Mouse (Mus musculus) neural tube, embryonic 13.5 days (tissue): ENCODE results near the gene Pde4dip. TPM values are rescaled to one million over a fixed set of nuclear protein-coding genes. Genes with fewer than 3 reads are reported as not detected.

Source experiments
- ATAC-seq: fragments of 200-750 bp; cut with Nextera tagmentation; 2 replicates; pipeline ENCODE4 v1.8.0; 2017; ENCODE audit warnings: low read depth, mild to moderate bottlenecking, moderate TSS enrichment, moderate library complexity
- H3K27ac ChIP-seq: fragments of 300-500 bp; sonication (generic); replicated peaks from 2 replicates; pipeline ENCODE4 v1.5.1; 2015; ENCODE audit warnings: moderate library complexity, mild to moderate bottlenecking, inconsistent platforms
- H3K27me3 ChIP-seq: fragments of 300-500 bp; sonication (generic); 2 replicates; pipeline ENCODE4 v1.6.1; 2015; ENCODE audit warnings: mild to moderate bottlenecking, inconsistent platforms
- H3K36me3 ChIP-seq: fragments of 300-500 bp; sonication (generic); 2 replicates; pipeline ENCODE4 v1.6.1; 2015; ENCODE audit warnings: mild to moderate bottlenecking, inconsistent platforms
- H3K4me1 ChIP-seq: fragments of 300-500 bp; sonication (generic); replicated peaks from 2 replicates; pipeline ENCODE4 v1.6.1; 2015; ENCODE audit warnings: inconsistent platforms
- H3K4me2 ChIP-seq: fragments of 300-500 bp; sonication (generic); 2 replicates; pipeline ENCODE4 v1.6.1; 2015; ENCODE audit warnings: inconsistent platforms, mild to moderate bottlenecking, moderate library complexity
- H3K4me3 ChIP-seq: fragments of 300-500 bp; sonication (generic); 2 replicates; pipeline ENCODE4 v1.5.1; 2015; ENCODE audit warnings: mild to moderate bottlenecking, inconsistent platforms
- H3K9ac ChIP-seq: fragments of 300-500 bp; sonication (generic); 2 replicates; pipeline ENCODE4 v1.6.1; 2015; ENCODE audit warnings: moderate library complexity, mild to moderate bottlenecking, inconsistent platforms
- H3K9me3 ChIP-seq: fragments of 300-500 bp; sonication (generic); 2 replicates; pipeline ENCODE4 v1.6.1; 2016; ENCODE audit warnings: inconsistent platforms
- WGBS: fragments of 180-500 bp; shearing (Covaris S2); methylation state at CpG from one replicate; pipeline ENCODE4 v1.1.7; 2015; 5-methylcytosine and 5-hydroxymethylcytosine counted together
- polyA plus RNA-seq: library from polyadenylated mRNA; unstranded; fragments of >200 nt; fragmentation: Nextera tagmentation; extraction: Ambion mirVana; gene quantifications from 2 replicates; pipeline ENCODE4 v1.2.1, GENCODE M21; 2015

Pde4dip gene
- polyA plus RNA-seq, 1 experiment from 2014 or later, result 66.6 TPM

DNA sequence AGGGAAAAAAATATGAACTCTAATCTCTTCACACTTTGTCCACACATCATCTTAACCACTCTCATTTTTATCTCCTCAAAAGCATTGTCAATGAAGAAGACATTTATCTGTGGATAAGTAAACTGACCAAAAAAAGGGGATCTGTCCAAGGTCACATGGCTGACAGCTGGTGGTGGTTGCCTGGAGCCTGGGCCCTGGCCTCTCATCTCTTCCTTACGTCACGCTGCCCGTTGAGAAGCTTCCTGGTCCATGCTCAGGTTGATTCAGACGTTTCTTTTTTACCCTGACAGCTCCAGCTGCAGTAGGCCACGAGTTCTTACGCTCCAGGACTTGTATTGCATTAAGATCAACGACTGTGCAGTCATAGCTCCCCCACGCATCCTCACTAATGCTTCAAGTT, 222.4 kb downstream of the Pde4dip start:
- H3K27me3 ChIP-seq, result no peaks in the 10 kb centered on the region
- H3K36me3 ChIP-seq, result peaks cover 67% of the 10 kb centered on the region

DNA sequence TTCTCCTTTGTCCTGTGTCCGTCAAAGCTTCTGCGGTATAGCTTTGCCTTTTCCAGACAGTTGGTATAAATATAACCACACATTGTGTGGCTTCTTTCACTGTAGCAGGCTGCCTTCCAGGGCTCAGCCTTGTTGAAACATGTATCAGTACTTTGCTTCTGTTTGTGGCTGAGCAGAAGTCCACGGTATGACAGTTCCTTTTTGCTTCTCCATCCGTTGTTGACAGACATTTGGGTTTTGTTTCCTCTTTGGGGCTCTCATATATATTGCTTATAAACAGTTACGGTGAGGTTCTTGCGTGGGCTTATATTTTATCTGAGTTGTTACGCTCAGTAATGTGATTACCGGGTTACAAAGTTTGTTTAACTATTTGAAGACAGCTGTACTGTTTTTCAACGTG, 223.0 kb downstream of the Pde4dip start:
- no peaks in the 10 kb centered on the region for H3K9me3 ChIP-seq
- no peaks in the 10 kb centered on the region for H3K4me1 ChIP-seq
- WGBS, result 91% methylated on average over 9 of the region's 9 CpGs
- H3K36me3 ChIP-seq, result peaks cover 62% of the 10 kb centered on the region
- no peak for ATAC-seq
- H3K4me2 ChIP-seq, result no peak overlapping the region
- no peak overlapping the region for H3K27ac ChIP-seq
- H3K9ac ChIP-seq, result no peak overlapping the region
- H3K27me3 ChIP-seq, result no peaks in the 10 kb centered on the region
- no peak overlapping the region for H3K4me3 ChIP-seq

More for the DNA sequence above, 222.4 kb downstream of the Pde4dip start:
- no peak for ATAC-seq
- Histone ChIP-seq H3K4me2 (no peak overlapping the region), H3K4me1 (no peaks in the 10 kb centered on the region), H3K9ac (no peak overlapping the region), H3K9me3 (no peaks in the 10 kb centered on the region), H3K4me3 (no peak overlapping the region), H3K27ac (no peak overlapping the region)
- 87% methylated on average over 8 of the region's 8 CpGs for WGBS

DNA sequence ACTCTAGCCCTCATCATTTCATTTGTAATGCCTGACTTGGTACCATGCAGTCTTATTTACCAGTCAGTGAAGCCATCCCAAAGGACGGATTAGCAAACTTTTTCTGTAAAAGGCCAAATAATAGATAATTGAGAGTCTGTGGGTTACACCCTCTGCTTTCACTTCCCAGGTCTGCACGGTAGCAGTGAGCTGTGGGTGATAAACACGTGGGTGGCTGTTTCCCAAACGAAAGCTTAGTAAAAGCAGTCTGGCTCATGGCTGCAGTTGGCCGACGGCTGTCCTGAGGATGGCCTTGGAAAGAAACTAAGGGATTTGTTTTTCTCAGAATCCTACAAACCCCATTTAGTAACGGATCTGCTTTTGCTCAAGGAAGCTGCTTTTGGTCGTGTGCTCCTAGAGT, 227.3 kb downstream of the Pde4dip start:
- ATAC-seq, result no peak
- Histone ChIP-seq H3K4me3 (no peak overlapping the region), H3K27ac (no peak overlapping the region), H3K4me2 (no peak overlapping the region), H3K27me3 (no peaks in the 10 kb centered on the region), H3K4me1 (peaks cover 19% of the 10 kb centered on the region), H3K9me3 (no peaks in the 10 kb centered on the region), H3K9ac (no peak overlapping the region; the same call in 1 of the 2 replicates), H3K36me3 (peaks cover 28% of the 10 kb centered on the region)
- 78% methylated on average over 8 of the region's 8 CpGs for WGBS

DNA sequence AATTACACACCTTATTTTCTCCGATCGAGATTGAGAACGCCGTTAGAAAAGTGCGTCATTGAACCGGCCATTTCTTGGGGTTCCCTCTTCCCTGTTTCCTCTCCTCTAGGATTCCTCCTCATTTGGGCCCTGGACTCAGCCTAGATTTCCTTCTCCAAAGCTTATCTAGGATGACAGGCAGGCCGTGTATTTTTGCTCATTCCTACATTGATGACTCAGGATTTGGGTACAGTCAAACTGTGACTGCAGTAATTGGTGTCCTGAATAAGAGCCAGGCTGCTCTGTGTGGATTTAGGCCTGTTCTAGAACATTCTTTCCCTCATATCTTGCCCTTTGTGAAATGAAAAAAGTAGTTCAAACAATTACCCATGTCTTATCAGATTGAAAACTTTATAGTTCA, 228.8 kb downstream of the Pde4dip start:
- 47% methylated on average over 7 of the region's 7 CpGs for WGBS
- Histone ChIP-seq H3K9ac (peak overlapping the region; percentile 76; the same call in 1 of the 2 replicates), H3K27me3 (no peaks in the 10 kb centered on the region), H3K9me3 (no peaks in the 10 kb centered on the region), H3K4me3 (peak overlapping the region; percentile 81; the same call in 1 of the 2 replicates), H3K4me2 (peak overlapping the region; percentile 85), H3K36me3 (peaks cover 15% of the 10 kb centered on the region), H3K27ac (no peak overlapping the region), H3K4me1 (peaks cover 19% of the 10 kb centered on the region)
- no peak for ATAC-seq

DNA sequence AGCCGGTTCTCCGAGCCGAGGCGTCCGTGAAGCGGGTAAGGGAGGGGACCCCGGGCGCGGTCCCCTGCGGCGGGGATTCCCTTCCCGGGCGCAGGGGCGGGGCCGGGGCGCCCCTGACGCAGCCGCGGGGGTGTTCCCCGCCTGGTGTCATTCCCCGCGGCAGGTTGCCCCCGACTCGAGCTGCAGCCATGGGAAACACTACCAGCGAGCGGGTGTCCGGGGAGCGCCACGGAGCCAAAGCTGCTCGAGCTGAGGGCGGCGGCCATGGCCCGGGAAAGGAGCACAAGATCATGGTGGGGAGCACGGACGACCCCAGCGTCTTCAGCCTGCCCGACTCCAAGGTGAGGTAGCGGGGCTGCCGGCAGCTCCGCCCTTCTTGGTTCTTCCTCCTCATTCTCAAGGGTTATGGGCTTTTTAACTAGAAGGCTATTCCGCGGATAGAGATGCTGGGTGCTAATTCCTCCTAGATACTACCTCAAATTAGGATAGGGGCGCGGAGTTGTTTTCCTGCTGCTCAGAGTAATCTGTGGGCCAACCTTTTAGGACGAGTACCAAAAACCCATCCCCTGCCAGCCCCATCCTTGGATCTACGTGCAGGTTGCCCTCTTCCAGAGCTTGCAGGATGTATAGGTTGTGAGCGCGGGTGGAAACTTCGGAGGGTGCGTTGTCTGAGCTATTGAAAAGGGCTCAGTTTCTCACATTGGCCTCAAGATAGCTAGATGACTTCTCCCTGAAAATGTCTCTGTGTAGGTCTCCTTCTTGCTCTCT, 229.9 kb downstream of the Pde4dip start:
- H3K27me3 ChIP-seq, result no peaks in the 10 kb centered on the region
- ATAC-seq, result peak; percentile 78
- H3K9ac ChIP-seq, result peak overlapping the region; percentile 76
- H3K4me3 ChIP-seq, result peak overlapping the region; percentile 81
- H3K27ac ChIP-seq, result peak overlapping the region; percentile 77
- no peaks in the 10 kb centered on the region for H3K9me3 ChIP-seq
- H3K4me2 ChIP-seq, result peak overlapping the region; percentile 85
- peaks cover 4% of the 10 kb centered on the region; the same call in 1 of the 2 replicates for H3K36me3 ChIP-seq
- 1% methylated on average over 50 of the region's 50 CpGs for WGBS
- H3K4me1 ChIP-seq, result peaks cover 19% of the 10 kb centered on the region

DNA sequence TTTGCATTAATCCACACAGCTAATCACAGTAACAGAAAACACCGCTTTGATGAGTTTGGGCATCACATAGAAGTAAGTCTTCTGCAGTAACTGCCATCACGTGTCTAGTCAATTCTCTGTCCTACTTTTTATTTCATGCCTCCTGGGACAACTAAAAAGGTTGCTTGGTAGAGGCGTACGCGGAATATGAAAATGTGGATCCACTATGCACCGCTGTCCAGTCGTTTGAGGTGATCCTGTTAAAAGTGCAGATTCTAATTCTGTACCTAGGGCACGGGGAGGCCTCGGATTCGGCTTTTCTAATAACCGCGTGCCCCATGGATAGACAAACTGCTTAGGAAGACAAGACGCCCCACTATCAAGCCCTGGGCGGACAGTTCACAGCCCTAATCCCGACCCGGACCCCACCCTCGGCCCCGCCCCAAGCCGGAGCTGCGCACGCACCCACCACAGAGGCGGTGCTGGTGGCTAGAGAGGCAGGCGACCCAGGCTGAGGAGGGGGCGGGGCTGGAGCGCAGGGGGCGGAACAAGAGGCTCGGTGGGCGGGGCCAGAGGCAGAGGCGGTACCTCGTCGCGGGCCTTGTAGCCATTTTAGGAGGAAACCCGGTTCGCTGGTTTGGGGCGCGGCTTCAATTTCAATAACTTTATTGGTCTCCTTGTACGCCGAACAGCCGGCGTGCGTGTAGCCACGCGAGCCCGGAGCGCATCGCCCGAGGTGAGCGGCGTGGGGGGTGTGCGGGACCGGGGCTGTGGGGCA, 230.7 kb downstream of the Pde4dip start, which contains the start of gene Prkab2:
Prkab2 (plus strand) TSS at position 539 of the 757 bp plus-strand sequence.
- peak within 1 kb of the TSS; percentile 77 for H3K27ac ChIP-seq
- H3K4me1 ChIP-seq, result peaks cover 19% of the 10 kb centered on the region
- no peaks in the 10 kb centered on the region for H3K9me3 ChIP-seq
- H3K9ac ChIP-seq, result peak within 1 kb of the TSS; percentile 76
- 1% methylated on average over 51 of the region's 51 CpGs for WGBS
- no peaks in the 10 kb centered on the region for H3K36me3 ChIP-seq
- H3K4me3 ChIP-seq, result peak within 1 kb of the TSS; percentile 81
- no peaks in the 10 kb centered on the region for H3K27me3 ChIP-seq
- peak within 1 kb of the TSS; percentile 85 for H3K4me2 ChIP-seq
- peak; percentile 95 for ATAC-seq

DNA sequence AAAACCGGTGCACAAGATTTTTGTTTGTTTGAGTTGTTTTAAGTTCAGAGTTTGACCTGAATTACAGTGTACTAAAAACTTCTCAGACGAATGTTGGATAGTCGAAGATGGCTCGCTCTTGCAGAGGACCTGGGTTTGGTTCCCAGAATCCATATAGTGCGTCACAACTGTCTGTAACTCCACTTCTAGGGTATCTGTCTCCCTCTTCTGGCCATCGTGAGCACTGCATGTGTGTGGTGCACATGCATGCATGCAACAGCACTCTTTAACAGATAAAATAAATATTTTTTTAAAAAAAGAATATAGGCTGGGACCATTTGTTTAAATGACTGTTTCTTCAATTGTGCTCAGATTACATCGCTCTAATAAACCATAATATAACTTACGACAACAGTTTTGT, 233.6 kb downstream of the Pde4dip start:
- H3K4me2 ChIP-seq, result no peak overlapping the region
- H3K9me3 ChIP-seq, result no peaks in the 10 kb centered on the region
- no peak overlapping the region for H3K9ac ChIP-seq
- 82% methylated on average over 8 of the region's 8 CpGs for WGBS
- H3K4me1 ChIP-seq, result peaks cover 18% of the 10 kb centered on the region
- H3K36me3 ChIP-seq, result no peaks in the 10 kb centered on the region
- H3K27me3 ChIP-seq, result no peaks in the 10 kb centered on the region
- no peak for ATAC-seq
- no peak overlapping the region for H3K4me3 ChIP-seq
- no peak overlapping the region for H3K27ac ChIP-seq

DNA sequence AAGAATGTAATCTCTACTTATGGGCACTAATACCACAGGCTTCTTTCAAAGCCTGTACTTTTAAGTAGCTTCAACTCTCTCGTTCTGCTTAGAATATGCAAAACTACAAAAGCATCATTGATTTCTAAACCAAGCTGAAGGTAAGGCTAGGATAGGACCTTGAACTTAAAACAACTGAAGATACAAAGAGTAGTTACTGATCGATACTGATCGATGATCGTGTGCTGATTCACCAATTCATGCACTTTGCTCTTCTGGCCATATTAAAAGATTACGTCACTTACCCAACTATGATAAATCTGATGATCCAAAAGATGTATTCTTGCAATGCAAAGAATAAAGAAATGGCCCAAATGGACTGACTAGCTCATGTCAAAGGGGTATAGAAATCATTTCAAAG, 234.7 kb downstream of the Pde4dip start:
- WGBS, result 94% methylated on average over 5 of the region's 5 CpGs
- Histone ChIP-seq H3K4me1 (peaks cover 6% of the 10 kb centered on the region; the same call in 1 of the 2 replicates), H3K9me3 (no peaks in the 10 kb centered on the region), H3K9ac (no peak overlapping the region), H3K4me2 (no peak overlapping the region), H3K36me3 (no peaks in the 10 kb centered on the region), H3K27me3 (no peaks in the 10 kb centered on the region), H3K27ac (no peak overlapping the region), H3K4me3 (no peak overlapping the region)
- no peak for ATAC-seq

DNA sequence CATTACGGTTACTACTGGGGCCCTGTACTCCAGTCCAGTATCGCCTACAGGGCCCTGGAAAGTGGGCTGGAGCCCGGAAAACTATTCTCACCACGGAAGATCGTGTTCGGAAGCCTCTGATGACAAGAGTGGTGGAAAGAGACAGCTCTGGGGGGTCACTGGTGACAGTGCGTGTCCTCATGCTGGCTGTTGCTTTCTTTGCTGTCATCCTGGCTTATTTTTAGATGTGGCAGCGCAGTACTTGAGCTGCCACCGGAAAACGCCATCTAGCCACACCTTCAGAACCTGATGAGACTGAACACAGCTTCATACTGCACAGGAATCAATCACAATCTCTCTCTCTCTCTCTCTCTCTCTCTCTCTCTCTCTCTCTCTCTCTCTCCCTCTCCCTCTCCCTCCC, 236.9 kb downstream of the Pde4dip start:
- Histone ChIP-seq H3K27me3 (no peaks in the 10 kb centered on the region), H3K4me1 (no peaks in the 10 kb centered on the region), H3K36me3 (no peaks in the 10 kb centered on the region), H3K27ac (no peak overlapping the region), H3K9ac (no peak overlapping the region), H3K4me3 (no peak overlapping the region), H3K4me2 (no peak overlapping the region), H3K9me3 (no peaks in the 10 kb centered on the region)
- ATAC-seq, result no peak
- 77% methylated on average over 10 of the region's 10 CpGs for WGBS

DNA sequence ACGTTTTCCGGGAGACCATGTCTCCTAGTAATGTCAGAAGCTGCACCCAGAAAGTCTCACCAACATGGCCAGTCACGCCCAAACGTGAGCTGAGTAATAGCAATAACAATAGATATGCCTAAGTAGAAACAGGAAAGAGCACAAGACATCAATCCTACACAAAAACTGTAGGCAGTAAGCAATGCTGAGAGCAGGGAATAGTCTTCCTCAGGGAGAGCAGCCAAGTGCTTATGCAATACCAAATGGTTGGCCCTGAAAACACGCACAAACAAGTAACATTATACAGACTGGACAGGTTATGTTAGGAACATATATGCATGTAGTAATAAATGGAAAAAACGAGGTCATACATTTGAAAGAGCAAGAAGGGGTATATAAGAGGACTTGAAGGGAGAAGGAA, 239.0 kb downstream of the Pde4dip start:
- Histone ChIP-seq H3K4me2 (no peak overlapping the region), H3K9ac (no peak overlapping the region), H3K4me1 (no peaks in the 10 kb centered on the region), H3K27ac (no peak overlapping the region), H3K4me3 (no peak overlapping the region), H3K27me3 (no peaks in the 10 kb centered on the region), H3K9me3 (no peaks in the 10 kb centered on the region), H3K36me3 (no peaks in the 10 kb centered on the region)
- no peak for ATAC-seq
- 79% methylated on average over 6 of the region's 6 CpGs for WGBS

DNA sequence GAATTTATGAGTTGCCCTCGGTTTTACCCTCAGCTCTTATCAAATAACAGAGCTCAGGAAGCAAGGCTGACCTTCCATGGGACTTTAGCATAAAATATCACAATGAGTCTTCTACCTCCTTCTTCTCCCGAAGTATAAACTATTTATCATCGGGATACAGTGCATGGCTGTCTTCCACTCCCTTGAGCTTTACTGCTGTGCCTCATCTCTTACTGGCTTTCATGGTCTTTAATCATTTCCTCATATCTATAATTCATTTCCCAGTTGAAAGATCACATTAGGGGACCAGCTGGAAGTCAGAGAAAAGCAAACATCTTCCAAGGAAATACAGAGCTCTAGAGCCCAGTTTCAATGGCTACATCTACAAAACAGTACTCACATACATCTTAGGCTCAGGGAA, 239.5 kb downstream of the Pde4dip start:
- H3K27me3 ChIP-seq, result no peaks in the 10 kb centered on the region
- no peaks in the 10 kb centered on the region for H3K4me1 ChIP-seq
- no peak overlapping the region for H3K9ac ChIP-seq
- no peak overlapping the region for H3K27ac ChIP-seq
- no peak overlapping the region for H3K4me3 ChIP-seq
- no peaks in the 10 kb centered on the region for H3K9me3 ChIP-seq
- no peaks in the 10 kb centered on the region for H3K36me3 ChIP-seq
- no peak overlapping the region for H3K4me2 ChIP-seq
- WGBS, result 77% methylated on average over 3 of the region's 3 CpGs
- no peak for ATAC-seq

DNA sequence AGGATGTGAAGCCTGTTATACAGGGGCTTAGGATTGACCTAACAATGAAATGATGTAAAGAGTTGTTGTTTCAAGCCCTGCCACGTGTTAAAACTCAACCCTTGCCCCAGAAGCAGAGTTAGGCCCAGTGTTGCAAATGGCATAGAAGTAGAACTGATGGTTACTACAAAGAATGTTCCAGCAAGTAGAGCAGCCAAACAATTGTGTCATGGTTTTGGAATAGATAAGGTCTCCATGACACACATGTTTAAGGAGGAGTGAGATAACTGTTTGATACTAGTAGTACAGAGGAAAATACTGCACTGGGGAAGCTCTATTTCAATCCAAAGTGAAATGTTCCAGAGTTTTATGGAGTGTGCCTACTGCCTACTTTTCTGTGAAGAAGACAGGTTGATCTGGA, 240.0 kb downstream of the Pde4dip start:
- Histone ChIP-seq H3K27me3 (no peaks in the 10 kb centered on the region), H3K4me1 (no peaks in the 10 kb centered on the region), H3K9ac (no peak overlapping the region), H3K36me3 (no peaks in the 10 kb centered on the region), H3K9me3 (no peaks in the 10 kb centered on the region), H3K27ac (no peak overlapping the region), H3K4me2 (no peak overlapping the region), H3K4me3 (no peak overlapping the region)
- no peak for ATAC-seq
- 49% methylated on average over 1 of the region's 1 CpGs for WGBS
